In genomic region chr6:29468851-29469250, GRCm38 (mm10) we compare ENCODE assay signal across 10 mouse cellular contexts. TPM values are rescaled to one million over a fixed set of nuclear protein-coding genes. Genes with fewer than 3 reads are reported as not detected.
DNase-seq lines count a peak whose midpoint lies in the region; ATAC-seq and TF ChIP-seq lines count a peak whose summit lies in the region.
"Had no signal": no experiment of that assay in that cellular context is flagged by ENCODE, and none has a peak within 500 bp of the region (broad histone marks: within the 10 kb centered on the region; RNA-seq: fewer than 3 reads in every experiment).

No protein-coding gene starts in this region.

- DNase-seq in heart, adult 2 months = no peak
- DNase-seq in kidney, adult 8-10 months = peak; percentile 40 to 65
- no peak for DNase-seq in c-Kit-positive CD71-positive TER-119-positive erythroid progenitor cells, embryonic 14.5 days (ENCODE audit: low spot score)
- no peak for DNase-seq in urinary bladder, postnatal 4 days (ENCODE audit: low spot score in 2 of 2)

- peaks cover 18% of the 10 kb centered on the region for H3K4me1 ChIP-seq in heart, embryonic 12.5 days (replicated peaks)
- no peaks in the 10 kb centered on the region; the same call in 1 of the 2 replicates for H3K4me1 ChIP-seq in heart, adult 2 months (ENCODE audit: control insufficient read depth, insufficient read depth, low read length)
- peaks cover 15% of the 10 kb centered on the region for H3K4me1 ChIP-seq in embryonic facial prominence, embryonic 15.5 days
- H3K4me1 ChIP-seq in midbrain, embryonic 12.5 days = peaks cover 12% of the 10 kb centered on the region

- peak overlapping the region; percentile 79 for H3K4me2 ChIP-seq in heart, embryonic 12.5 days
- H3K4me2 ChIP-seq in embryonic facial prominence, embryonic 15.5 days (replicated peaks) = peak overlapping the region; percentile 76
- peak overlapping the region; percentile 69 for H3K4me2 ChIP-seq in midbrain, embryonic 12.5 days (replicated peaks)

- TF ChIP-seq EP300 in heart, adult 2 months (IDR thresholded peaks at IDR 0.05; ENCODE audit: insufficient read depth, low read depth, low read length) = no peak

- 83% methylated on average over 3 of the region's 3 CpGs for WGBS in heart, embryonic 12.5 days
- WGBS in heart, adult 2 months = 87% methylated on average over 3 of the region's 3 CpGs
- 82% methylated on average over 3 of the region's 3 CpGs for WGBS in embryonic facial prominence, embryonic 15.5 days
- WGBS in midbrain, embryonic 12.5 days = 91% methylated on average over 3 of the region's 3 CpGs

- no peak for ATAC-seq in heart, embryonic 12.5 days (ENCODE audit: insufficient number of reproducible peaks, low FRiP score)
- no peak for ATAC-seq in embryonic facial prominence, embryonic 15.5 days (ENCODE audit: insufficient number of reproducible peaks, low FRiP score, low TSS enrichment, low read depth)
- ATAC-seq in midbrain, embryonic 12.5 days (ENCODE audit: low FRiP score, low read depth) = no peak
- ATAC-seq in cerebellum, adult (ENCODE audit: insufficient number of reproducible peaks, low FRiP score, low TSS enrichment) = no peak

- no peak overlapping the region for H3K9ac ChIP-seq in heart, embryonic 12.5 days
- H3K9ac ChIP-seq in heart, adult 2 months (ENCODE audit: low read depth, low read length) = no peak overlapping the region
- H3K9ac ChIP-seq in embryonic facial prominence, embryonic 15.5 days = 0 out of 2 replicates have a peak overlapping the region, but pooled peaks have one; percentile 65
- no peak overlapping the region for H3K9ac ChIP-seq in midbrain, embryonic 12.5 days (replicated peaks)

- H3K9me3 ChIP-seq in heart, embryonic 12.5 days (replicated peaks) = no peaks in the 10 kb centered on the region
- H3K9me3 ChIP-seq in embryonic facial prominence, embryonic 15.5 days (replicated peaks) = no peaks in the 10 kb centered on the region
- no peaks in the 10 kb centered on the region for H3K9me3 ChIP-seq in midbrain, embryonic 12.5 days

- no peaks in the 10 kb centered on the region for H3K79me2 ChIP-seq in heart, adult 2 months (replicated peaks; ENCODE audit: control insufficient read depth, insufficient read depth, low read length)

- H3K27ac ChIP-seq in heart, embryonic 12.5 days (ENCODE audit: poor library complexity, severe bottlenecking) = no peak overlapping the region
- no peak overlapping the region for H3K27ac ChIP-seq in heart, adult 2 months
- no peak overlapping the region for H3K27ac ChIP-seq in embryonic facial prominence, embryonic 15.5 days (replicated peaks)
- H3K27ac ChIP-seq in midbrain, embryonic 12.5 days (replicated peaks) = no peak overlapping the region

- intact Hi-C loops in heart, adult 2 months (cut with DNase I) = no loop called here

- H3K27me3 ChIP-seq in heart, embryonic 12.5 days (replicated peaks) = no peaks in the 10 kb centered on the region
- no peaks in the 10 kb centered on the region for H3K27me3 ChIP-seq in heart, adult 2 months (ENCODE audit: control insufficient read depth, insufficient read depth, low read length)
- H3K27me3 ChIP-seq in embryonic facial prominence, embryonic 15.5 days = no peaks in the 10 kb centered on the region
- H3K27me3 ChIP-seq in midbrain, embryonic 12.5 days = peaks cover 11% of the 10 kb centered on the region

- H3K4me3 ChIP-seq in heart, embryonic 12.5 days = no peak overlapping the region; the same call in 1 of the 2 replicates
- H3K4me3 ChIP-seq in heart, adult 2 months = no peak overlapping the region
- H3K4me3 ChIP-seq in embryonic facial prominence, embryonic 15.5 days (replicated peaks) = peak overlapping the region; percentile 76
- peak overlapping the region; percentile 55 for H3K4me3 ChIP-seq in midbrain, embryonic 12.5 days

- no peak for TF ChIP-seq POLR2A in heart, adult 2 months (IDR thresholded peaks at IDR 0.05; ENCODE audit: insufficient read depth, low read depth, low read length)

- H3K36me3 ChIP-seq in heart, embryonic 12.5 days = peaks cover 20% of the 10 kb centered on the region
- H3K36me3 ChIP-seq in heart, adult 2 months (ENCODE audit: control insufficient read depth, insufficient read depth, low read length) = no peaks in the 10 kb centered on the region
- H3K36me3 ChIP-seq in embryonic facial prominence, embryonic 15.5 days = peaks cover 17% of the 10 kb centered on the region
- H3K36me3 ChIP-seq in midbrain, embryonic 12.5 days = peaks cover 25% of the 10 kb centered on the region

- TF ChIP-seq CTCF in heart, adult 2 months (IDR thresholded peaks at IDR 0.05) = no peak

RNA-seq across cellular contexts. Expression of gene Atp6v1f, which starts 1.3 kb away (rescaled TPM):
- 175 and 189 TPM in 2 replicates for polyA plus RNA-seq in heart, embryonic 12.5 days (2016; fragmentation: Nextera tagmentation; extraction: Ambion mirVana)
- 100 to 1,000 TPM; 109 to 125 TPM for total RNA-seq in heart, adult 2 months (2021)
- polyA plus RNA-seq in heart, adult 2 months (2012; rRNA removed) = 186 and 208 TPM in 2 replicates
- polyA plus RNA-seq in embryonic facial prominence, embryonic 15.5 days (2015; fragmentation: Nextera tagmentation; extraction: Ambion mirVana) = 243 and 252 TPM in 2 replicates
- 210 and 211 TPM in 2 replicates for polyA plus RNA-seq in midbrain, embryonic 12.5 days (2016; fragmentation: Nextera tagmentation; extraction: Ambion mirVana)

RNA-seq across cellular contexts. Expression of gene Atp6v1fnb, which starts 2.4 kb away (rescaled TPM):
- not detected in 2 replicates for polyA plus RNA-seq in heart, embryonic 12.5 days (2016; fragmentation: Nextera tagmentation; extraction: Ambion mirVana)
- total RNA-seq in heart, adult 2 months (2021) = not detected
- polyA plus RNA-seq in heart, adult 2 months (2012; rRNA removed) = not detected in 2 replicates
- polyA plus RNA-seq in embryonic facial prominence, embryonic 15.5 days (2015; fragmentation: Nextera tagmentation; extraction: Ambion mirVana) = not detected in 2 replicates
- polyA plus RNA-seq in midbrain, embryonic 12.5 days (2016; fragmentation: Nextera tagmentation; extraction: Ambion mirVana) = not detected in 2 replicates
- total RNA-seq: layer of hippocampus, postnatal 10 days had no signal
- polyA plus RNA-seq: C2C12 had no signal

RNA-seq across cellular contexts. Expression of gene Flnc, which starts 35.8 kb away (rescaled TPM):
- 90.7 and 98.1 TPM in 2 replicates for polyA plus RNA-seq in heart, embryonic 12.5 days (2016; fragmentation: Nextera tagmentation; extraction: Ambion mirVana)
- total RNA-seq in heart, adult 2 months (2021) = 100 to 1,000 TPM; 192 to 222 TPM
- 56.0 and 69.0 TPM in 2 replicates for polyA plus RNA-seq in heart, adult 2 months (2012; rRNA removed)
- 24.0 and 28.7 TPM in 2 replicates for polyA plus RNA-seq in embryonic facial prominence, embryonic 15.5 days (2015; fragmentation: Nextera tagmentation; extraction: Ambion mirVana)
- polyA plus RNA-seq in midbrain, embryonic 12.5 days (2016; fragmentation: Nextera tagmentation; extraction: Ambion mirVana) = 5.4 and 6.3 TPM in 2 replicates

RNA-seq across cellular contexts. Expression of gene Kcp, which starts 38.9 kb away (rescaled TPM):
- polyA plus RNA-seq in heart, embryonic 12.5 days (2016; fragmentation: Nextera tagmentation; extraction: Ambion mirVana) = 10.6 and 15.4 TPM in 2 replicates
- 1 to 10 TPM; 2.3 to 3.0 TPM for total RNA-seq in heart, adult 2 months (2021)
- 8.5 and 9.8 TPM in 2 replicates for polyA plus RNA-seq in heart, adult 2 months (2012; rRNA removed)
- polyA plus RNA-seq in embryonic facial prominence, embryonic 15.5 days (2015; fragmentation: Nextera tagmentation; extraction: Ambion mirVana) = 26.2 and 28.3 TPM in 2 replicates
- polyA plus RNA-seq in midbrain, embryonic 12.5 days (2016; fragmentation: Nextera tagmentation; extraction: Ambion mirVana) = 13.7 and 17.2 TPM in 2 replicates

RNA-seq across cellular contexts. Expression of gene Irf5, which starts 57.6 kb away (rescaled TPM):
- polyA plus RNA-seq in heart, embryonic 12.5 days (2016; fragmentation: Nextera tagmentation; extraction: Ambion mirVana) = 11.2 and 12.5 TPM in 2 replicates
- total RNA-seq in heart, adult 2 months (2021) = 1 to 10 TPM; 2.7 to 3.6 TPM
- polyA plus RNA-seq in heart, adult 2 months (2012; rRNA removed) = 4.9 and 7.5 TPM in 2 replicates
- 6.8 and 8.2 TPM in 2 replicates for polyA plus RNA-seq in embryonic facial prominence, embryonic 15.5 days (2015; fragmentation: Nextera tagmentation; extraction: Ambion mirVana)
- polyA plus RNA-seq in midbrain, embryonic 12.5 days (2016; fragmentation: Nextera tagmentation; extraction: Ambion mirVana) = 1.5 and 2.7 TPM in 2 replicates

Comparison
In these comparisons a context has a peak if more than half of its experiments do, and no peak if none do; other contexts are left out.
1. H3K4me3 ChIP-seq: peak in embryonic facial prominence, embryonic 15.5 days (single experiment) and midbrain, embryonic 12.5 days (single experiment); none in heart, embryonic 12.5 days (single experiment) and heart, adult 2 months (single experiment).
2. DNase-seq: peak in kidney, adult 8-10 months (2 of 2); none in heart, adult 2 months (0 of 2), c-Kit-positive CD71-positive TER-119-positive erythroid progenitor cells, embryonic 14.5 days (single experiment) and urinary bladder, postnatal 4 days (0 of 2).
3. Peak in every context shown above with its lines, with median percentiles within 50 percentile points of each other: H3K4me2 ChIP-seq.